Mouse (Mus musculus) v-Abl transformed pro-B cells (cell line): Measurements from ENCODE around the gene Plppr5.

Source experiments
- in situ Hi-C, 2 experiments: fragments of 400-800 bp; cut with MboI; formaldehyde crosslinking; loops; one replicate each; pipeline ENCODE4 v1.15.1; 2025; ENCODE audit not compliant: unreplicated experiment in 2 of 2

Gene Plppr5

DNA sequence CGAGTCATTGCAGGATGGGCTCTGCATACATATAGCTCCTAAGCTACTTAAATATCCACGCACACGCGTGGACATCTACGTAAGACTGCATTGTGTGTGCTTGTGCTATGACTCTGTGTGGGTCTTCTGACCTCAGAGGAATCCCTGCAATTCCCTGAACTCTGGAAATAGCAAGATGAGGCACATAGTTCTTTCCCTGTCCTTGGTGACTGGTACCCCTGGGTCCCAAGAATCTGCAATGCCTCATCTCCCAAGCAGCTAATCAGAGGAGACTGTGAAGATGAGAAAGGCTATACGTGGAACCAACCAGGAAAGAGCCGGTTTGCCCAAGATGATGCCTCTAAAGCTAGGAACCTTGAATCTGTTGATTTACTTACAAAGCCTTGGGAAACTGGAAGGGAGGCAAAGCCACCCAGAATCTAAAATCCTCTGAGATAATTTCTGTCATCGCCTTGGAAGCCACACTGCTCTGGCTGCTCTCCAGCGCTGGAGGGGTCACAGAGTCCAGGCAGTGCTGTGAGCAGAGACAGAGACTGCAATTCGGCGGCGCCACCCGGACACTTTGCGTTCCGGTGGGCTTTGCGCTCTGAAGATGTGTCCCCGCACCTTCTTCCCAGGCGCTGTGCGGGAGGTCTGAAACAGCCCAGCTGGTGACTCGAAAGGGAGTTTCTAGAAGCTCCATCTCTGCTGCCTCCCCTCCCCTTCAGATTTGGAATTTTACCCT lies at the start of gene Plppr5:
Gene Plppr5, plus strand, starts transcription at position 308 of the 724 bp plus-strand sequence.
- in situ Hi-C loops = no loop called here

DNA sequence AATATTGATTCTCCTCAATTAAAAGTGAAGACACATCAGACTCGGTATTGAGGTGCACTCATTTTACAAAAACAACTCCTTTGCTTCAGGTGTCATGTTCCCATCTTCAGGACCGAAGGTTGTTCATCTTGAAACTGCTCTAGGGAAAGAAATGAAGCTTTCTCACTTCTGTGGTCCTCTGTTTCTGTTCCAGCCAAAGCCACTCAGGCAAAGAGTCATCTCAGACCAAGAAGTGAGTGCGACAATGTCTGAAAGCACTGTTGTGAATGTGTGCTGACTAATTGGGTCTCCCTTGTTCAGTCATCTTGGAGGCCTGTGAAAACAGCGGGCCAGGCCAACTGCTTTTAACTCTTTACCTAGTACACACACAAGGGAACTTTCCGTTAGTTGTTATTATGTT lies 24.7 kb upstream of the Plppr5 start:
- in situ Hi-C loops = no loop called here

DNA sequence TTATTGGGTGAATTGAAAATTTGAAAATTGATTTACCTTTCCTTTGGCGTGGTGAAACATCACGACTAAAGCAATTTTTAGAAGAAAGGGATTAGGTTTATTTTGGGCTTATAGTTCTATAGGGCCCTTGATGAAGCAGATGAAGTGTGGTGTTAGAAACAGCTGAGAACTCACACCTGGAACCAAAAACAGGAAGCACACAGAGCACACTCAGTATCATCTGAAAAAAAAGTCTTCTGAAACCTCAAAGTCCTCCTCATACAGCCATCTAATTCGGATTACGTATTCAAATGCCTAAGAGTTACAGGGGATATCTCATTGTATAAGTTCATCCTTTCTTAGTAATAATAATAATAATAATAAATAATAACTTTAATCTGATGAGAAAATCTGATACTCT lies 24.1 kb upstream of the Plppr5 start:
- in situ Hi-C loops = no loop called here

DNA sequence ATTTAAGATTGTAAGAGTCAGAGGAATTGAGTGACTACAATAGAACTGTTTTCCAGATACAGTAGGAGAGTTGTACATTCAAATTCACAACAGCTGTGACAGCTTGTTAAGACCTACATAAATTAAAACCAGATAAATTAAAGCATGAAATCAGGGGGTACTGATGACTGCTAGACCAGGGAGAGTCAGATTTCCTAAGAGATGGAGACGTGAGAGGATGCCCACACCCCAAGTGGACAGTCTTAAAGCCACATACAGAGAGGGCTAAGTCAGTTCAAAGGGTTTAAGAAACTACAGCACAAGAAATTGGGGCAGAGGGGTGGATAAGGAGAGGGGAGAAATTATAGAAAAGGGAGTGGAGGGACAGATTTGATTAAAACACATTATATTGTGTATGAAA lies 17.7 kb upstream of the Plppr5 start:
- in situ Hi-C loops = no loop called here

DNA sequence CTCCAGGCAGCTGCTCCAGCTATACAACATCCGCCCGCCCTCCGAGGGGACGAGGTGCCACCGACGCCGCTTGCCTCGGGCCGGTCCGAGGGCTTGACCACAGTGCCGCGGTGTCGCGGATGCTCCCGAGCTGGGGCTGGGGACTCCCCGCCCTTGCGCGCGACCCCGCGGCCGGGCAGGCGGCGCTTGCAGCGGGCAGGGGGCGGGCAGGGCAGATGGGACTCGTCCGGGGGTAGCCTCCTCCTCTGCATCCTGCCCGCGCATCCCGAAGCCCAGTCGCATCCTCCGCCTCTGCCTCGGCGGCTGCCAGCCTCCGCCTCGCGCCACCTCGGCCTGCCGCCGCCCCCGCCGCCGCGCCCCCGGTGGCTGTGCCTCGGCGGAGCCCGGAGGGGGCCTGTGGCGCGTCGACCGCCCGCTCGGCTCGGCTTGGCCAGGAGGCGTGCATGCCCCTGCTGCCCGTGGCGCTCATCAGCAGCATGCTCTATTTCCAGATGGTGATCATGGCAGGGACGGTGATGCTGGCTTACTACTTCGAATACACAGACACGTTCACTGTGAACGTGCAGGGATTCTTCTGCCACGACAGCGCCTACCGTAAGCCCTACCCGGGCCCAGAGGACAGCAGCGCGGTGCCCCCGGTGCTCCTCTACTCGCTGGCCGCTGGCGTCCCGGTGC lies 754 bp downstream of the Plppr5 start:
- in situ Hi-C loops = no loop called here

DNA sequence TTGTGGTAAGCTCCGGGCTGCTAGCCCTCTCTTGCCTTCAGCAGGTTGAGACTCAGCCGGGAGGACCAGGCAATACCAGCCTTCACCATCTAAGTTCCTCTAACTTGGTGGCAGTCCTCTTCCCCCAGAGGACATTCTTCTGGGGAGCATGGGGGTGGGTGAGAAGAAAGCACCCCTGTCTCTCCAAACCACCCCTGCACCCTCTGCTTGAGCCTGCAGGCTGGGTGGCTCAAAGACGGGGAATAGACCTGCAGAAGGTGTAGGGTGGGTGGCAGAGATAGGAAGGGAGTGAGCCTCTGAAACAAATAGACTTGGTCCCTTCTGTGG lies 1.3 kb downstream of the Plppr5 start:
- in situ Hi-C loops = no loop called here

DNA sequence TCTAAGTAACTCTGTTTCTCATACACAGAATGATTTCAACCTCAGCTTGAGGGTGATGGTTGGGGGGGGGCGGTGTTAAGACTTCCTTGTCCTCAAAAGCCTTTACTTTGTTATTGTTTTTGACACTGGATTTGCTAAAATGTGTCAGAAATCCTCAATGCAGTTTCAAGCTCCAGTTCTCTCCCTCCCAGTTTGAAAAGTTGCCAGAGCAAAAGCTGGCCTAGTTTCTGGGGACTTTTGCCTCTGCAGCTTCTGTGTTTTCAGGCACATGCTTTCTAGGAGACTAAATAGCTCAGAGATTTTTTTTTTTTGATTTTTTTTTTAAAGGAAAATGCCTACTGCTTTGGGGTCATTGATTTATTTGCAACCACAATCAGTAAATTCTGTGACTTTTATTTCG lies 2.7 kb downstream of the Plppr5 start:
- in situ Hi-C loops = no loop called here

DNA sequence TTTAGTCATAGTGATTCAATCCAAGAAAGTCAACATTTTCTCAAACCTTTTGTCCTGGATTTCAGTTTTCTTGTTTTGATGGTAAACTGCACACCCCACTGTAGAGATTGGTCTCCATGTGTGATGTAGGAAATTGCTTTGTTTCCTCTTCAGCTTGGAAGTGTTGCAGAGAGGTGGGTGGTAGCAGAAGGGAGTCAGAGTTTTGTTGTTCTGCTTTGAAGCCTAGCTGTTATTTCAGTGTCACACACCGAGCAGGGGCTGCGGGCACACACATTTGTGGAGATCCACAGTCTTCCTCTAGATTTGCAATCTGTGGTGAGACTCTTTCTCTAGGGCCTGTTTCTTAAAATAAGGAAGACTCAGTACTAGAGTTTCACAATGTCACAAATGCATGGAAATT lies 8.0 kb downstream of the Plppr5 start:
- in situ Hi-C loops = no loop called here

DNA sequence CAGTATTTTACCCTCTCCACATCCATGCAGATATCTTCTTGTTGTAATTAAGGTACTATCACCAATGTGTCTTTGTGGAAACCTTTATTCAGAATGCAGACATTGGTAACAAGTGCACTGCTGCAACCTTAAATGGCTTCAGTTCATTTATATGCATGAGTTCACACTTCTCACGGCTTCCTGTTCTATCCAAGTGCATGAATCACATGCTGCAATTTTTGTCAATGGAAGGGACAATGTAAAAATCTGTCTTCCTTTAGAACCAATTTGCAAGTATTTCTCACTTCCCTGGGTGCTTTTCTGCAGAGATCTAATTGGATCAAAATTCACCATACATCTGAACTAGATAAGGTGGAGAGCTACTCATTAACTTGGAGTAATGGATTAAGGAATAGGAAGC lies 27.8 kb downstream of the Plppr5 start:
- in situ Hi-C loops = no loop called here

DNA sequence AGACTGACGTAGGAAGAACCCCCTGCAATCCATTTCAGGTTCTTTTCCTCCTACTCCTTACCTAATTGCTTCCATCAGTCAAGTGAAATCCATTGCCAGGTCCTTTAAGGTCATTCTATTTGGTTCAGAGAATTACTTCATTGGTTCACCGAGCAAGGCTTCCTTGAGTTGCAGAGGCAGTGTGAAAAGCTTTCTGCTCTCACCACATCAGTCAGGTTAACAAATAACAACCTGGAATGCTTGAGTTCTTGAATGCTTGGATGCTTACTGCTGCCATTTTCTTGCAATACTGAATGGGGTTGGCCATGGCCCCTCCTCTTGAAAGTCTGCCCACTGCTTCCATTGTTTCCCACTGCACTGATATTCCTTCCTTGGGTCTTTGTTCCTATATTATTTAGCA lies 28.8 kb downstream of the Plppr5 start:
- in situ Hi-C loops = no loop called here

DNA sequence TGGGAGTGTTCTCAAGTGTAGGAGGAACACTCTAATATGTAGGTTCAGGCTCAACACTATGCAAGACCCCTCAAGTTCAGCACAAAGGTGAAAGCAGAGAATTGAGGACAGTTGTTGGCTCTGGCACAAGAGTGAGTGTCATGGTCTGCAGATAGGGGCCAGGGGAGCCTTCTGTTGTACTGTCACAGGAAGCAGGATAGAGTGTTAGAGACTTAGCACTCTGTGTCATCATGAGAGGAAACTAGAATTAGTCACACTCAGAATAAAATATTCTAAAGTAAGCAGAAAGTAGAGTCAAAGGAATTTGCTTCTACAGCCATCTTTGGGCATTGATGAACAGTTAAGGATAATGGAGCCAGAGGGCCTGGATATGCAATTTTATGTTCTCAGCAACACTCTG lies 31.7 kb downstream of the Plppr5 start:
- in situ Hi-C loops = no loop called here

DNA sequence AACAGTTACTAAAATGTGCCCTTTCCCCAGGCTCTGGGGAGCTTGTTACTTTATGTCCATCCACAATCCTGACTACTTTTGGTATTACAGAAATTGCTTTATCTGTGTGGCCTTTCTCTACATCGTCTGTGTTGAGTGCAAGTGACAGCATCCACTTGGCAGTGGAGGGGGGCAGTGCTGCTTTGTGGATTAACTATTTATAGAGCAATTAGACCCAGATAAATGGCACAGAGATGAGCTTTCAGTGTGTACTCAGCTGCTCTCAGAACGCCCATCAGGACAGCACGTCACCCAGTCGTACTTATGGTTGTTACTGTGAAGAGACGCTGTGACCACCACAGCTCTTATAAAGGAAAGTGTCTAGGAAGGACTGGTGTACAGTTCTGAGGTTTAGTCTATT lies 36.8 kb downstream of the Plppr5 start:
- in situ Hi-C loops = no loop called here

DNA sequence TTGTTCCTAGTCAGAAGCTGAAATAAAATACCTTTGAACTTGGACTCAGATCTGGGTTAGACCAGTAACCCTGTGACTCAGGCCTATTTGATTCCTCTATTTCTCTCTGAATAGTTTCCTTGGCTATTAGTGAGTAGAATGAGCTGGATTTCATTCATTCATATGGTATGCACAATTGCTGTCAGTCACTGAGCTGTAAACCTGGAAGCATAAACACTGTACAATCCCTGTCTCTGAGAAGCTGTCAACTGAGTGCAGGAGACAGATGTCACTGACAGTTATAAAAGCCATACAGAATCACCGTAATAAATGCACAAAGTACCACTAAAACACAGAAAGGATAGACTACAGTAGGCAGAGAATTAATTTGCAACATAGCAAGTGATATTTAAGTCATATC lies 40.2 kb downstream of the Plppr5 start:
- in situ Hi-C loops = no loop called here

DNA sequence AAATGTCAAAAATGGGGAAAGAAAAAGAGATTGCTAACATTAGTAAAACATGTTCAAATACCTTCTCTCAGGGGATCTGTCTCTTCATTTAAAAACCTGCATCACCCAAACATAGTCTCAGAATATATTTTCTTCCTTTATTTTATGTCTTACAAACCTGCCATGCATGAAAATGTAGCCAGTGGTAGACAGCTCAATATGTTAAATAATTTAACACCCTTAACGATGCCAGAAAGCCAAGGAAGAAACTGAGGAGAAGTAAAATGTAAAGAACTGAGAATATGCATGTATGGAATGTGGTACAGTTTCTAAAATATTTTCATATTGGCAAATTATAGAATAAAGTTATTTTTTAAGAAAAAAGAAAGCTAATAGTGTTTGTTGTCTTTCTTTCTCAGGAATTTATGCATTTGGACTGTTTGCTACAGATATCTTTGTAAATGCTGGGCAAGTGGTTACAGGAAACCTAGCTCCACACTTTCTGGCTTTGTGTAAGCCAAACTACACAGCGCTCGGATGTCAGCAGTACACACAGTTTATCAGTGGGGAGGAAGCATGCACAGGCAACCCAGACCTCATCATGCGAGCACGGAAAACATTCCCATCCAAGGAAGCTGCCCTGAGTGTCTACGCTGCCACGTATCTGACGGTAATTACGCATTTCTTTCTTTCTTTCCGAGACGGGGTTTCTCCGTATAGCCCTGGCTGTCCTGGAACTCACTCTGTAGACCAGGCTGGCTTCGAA lies 50.8 kb downstream of the Plppr5 start:
- in situ Hi-C loops = no loop called here

DNA sequence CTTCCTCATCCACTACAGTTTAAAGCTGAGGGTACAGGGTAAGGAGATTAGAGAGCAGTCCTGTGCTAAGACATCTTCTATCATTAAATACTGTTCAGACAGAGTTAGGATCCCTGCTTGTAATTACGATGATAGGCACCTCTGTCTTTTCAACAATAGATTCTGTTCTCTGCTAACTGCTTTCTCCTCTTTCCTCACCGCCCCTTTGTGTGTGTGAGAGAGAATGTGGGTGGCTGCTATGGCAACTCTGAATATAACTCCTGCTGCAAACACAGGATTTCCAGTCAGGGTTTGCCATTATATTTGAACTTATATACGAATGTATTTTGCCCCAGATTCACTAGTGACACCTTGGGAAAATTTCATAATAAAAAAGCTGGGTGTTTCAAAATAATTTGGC lies 54.2 kb downstream of the Plppr5 start:
- in situ Hi-C loops = no loop called here

DNA sequence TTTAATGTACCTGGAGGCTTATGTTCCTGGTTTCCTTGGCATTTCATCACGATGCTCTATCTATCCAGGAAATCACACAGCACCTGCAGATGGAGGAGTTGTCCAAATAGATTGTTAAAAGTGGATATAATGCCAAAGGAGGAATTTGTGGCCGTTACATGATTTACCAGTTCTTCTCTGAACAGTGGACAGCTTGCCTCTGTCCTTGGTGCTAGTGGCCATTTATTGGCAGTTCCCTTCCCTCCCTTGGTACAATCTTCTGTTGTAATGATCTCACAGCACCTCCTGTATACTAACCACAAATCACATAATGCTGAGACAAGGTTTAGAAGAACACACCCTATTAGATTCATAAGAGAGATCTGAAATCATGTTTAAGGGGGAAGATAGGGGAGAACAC lies 55.7 kb downstream of the Plppr5 start:
- in situ Hi-C loops = no loop called here

DNA sequence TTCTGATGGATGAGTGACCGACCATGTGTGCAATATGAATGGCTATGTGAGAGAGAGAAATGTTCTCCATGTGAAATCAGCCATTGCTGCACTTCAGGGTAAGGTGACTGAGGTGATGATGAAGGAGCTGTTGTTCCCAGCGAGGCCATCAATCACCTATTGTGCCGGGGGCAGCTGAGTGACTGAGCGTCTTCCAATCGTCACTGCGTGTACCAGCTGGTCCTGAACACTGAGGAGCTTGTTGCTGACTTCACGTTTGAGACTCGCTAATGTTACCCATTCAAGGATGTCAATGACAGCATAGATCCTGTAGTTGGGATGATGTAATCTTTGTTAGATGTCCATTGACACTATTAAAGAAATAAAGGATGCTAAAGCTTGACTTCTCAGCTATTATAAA lies 74.0 kb downstream of the Plppr5 start:
- in situ Hi-C loops = no loop called here

DNA sequence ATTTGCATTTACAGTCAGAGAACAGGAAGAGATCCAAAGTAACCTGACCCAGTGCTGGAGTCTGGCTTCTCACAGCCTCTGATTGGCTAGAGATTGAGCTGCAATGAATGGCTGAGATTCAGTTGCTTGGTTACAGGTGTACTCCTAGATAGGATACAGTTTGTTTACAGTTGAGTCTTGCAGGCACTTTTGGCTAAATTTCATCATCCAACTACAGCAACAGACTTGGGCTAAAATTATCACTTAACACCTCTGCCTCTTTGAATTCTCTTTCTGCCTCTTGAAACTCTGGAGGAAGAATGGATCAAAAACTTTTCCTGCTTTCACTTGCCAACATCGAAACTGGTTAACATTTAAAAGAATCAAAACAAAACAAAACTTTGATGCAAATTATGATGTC lies 89.7 kb downstream of the Plppr5 start:
- in situ Hi-C loops = no loop called here

DNA sequence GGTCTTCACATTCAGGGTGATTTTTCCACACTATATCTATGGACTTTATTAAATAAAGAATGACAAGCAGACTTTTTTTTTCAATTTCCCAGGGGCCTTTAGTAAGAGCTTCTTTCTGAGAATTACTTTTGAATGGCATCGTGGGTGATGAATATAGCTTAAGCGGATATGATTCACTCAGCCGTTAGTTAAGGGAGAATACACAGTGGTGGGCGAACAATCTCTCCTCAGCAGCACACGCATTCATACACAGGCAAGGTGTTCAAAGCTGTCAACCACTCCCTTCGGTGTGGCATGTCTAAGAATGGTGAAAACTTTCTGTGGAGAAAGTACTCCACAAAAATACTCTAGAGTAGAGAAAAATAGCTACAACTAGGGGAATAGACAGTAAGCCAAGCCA lies 104.6 kb downstream of the Plppr5 start:
- in situ Hi-C loops = no loop called here

DNA sequence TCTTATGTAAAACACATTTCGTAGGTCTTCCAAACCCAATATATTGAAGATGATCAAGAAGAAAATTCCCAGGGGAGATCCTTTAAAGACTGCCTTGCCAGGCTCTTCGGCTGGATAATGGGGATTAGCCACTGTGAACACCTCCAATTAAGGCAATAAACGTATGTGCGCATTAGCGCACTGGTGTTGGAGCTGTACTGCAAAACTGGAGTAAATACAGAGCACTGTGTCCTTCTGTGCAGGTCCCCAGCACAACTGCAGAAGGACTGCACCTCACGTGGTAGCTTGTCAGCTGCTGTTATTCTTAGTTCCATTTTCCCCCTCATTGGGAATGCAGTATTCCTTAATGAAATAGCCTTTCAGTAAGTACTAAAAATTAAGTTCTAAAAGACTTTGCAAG lies 110.0 kb downstream of the Plppr5 start:
- in situ Hi-C loops = no loop called here

DNA sequence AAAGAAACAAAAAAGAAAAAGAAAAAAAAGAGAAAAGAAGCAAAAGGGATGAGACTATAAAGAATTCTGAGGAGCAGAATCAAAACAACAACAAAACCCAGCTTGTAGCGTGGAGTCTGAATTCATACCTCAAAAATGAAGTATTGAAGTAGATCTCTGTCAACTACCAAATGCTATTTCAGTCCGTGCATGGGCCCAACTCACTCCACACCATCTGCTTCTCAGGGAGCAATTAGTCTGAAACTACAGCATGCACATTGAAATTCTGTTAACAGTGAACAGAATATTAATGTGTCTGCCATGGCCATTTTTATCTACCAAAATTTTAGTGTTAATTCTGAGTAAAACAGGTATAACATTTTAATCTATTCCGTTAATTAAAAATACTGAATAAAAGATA lies 111.4 kb downstream of the Plppr5 start:
- in situ Hi-C loops = no loop called here

DNA sequence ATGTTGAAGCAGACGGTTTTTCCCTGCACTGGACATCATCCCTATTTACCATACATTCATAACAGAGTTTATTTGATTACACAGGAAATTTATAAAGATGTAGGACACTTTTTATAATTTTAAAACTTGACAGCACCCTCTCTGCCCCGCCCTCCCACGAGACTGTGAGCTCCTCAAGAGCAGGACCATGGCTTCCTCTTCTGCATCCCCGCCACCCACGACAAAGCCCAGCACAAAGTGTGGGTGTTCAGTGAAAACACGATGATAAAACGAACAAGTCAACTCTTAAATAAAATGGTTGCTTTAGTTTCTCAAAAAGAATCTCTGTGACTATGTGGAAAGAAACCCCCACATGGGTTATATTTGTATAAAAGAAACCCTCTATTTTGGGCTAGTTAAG lies 112.0 kb downstream of the Plppr5 start:
- in situ Hi-C loops = no loop called here
